Mouse (Mus musculus) lung, postnatal 0 days (tissue): ENCODE data around the gene Fam32a. TPM values are rescaled to one million over a fixed set of nuclear protein-coding genes. Genes with fewer than 3 reads are reported as not detected.

Experiments used
- ATAC-seq: fragments of 200-750 bp; cut with Nextera tagmentation; 2 replicates; pipeline ENCODE4 v1.8.0; 2017; ENCODE audit warnings: moderate library complexity
- DNase-seq: peaks from one replicate; pipeline ENCODE4 v3.0.0-alpha.2; 2016; ENCODE audit warnings: low spot score
- H3K27ac ChIP-seq: fragments of 300-500 bp; sonication (generic); 2 replicates; pipeline ENCODE4 v1.5.1; 2014; ENCODE audit warnings: antibody characterized with exemption, mild to moderate bottlenecking, low read length, mixed read lengths
- H3K27me3 ChIP-seq: fragments of 300-500 bp; sonication (generic); replicated peaks from 2 replicates; pipeline ENCODE4 v1.6.1; 2014; ENCODE audit warnings: low read length, mixed read lengths; ENCODE audit not compliant: insufficient read depth
- H3K36me3 ChIP-seq: fragments of 300-500 bp; sonication (generic); 2 replicates; pipeline ENCODE4 v1.6.1; 2014; ENCODE audit warnings: low read length, mixed read lengths; ENCODE audit not compliant: insufficient read depth
- H3K4me1 ChIP-seq: fragments of 300-500 bp; sonication (generic); 2 replicates; pipeline ENCODE4 v1.6.1; 2014; ENCODE audit warnings: antibody characterized with exemption, low read depth, low read length, mixed read lengths; ENCODE audit not compliant: insufficient read depth
- H3K4me2 ChIP-seq: fragments of 300-500 bp; sonication (generic); replicated peaks from 2 replicates; pipeline ENCODE4 v1.6.1; 2014; ENCODE audit warnings: low read depth, mild to moderate bottlenecking, low read length, moderate library complexity, mixed read lengths
- H3K4me3 ChIP-seq: fragments of 300-500 bp; sonication (generic); 2 replicates; pipeline ENCODE4 v1.5.1; 2014; ENCODE audit warnings: low read depth, low read length
- H3K9ac ChIP-seq: fragments of 300-500 bp; sonication (generic); replicated peaks from 2 replicates; pipeline ENCODE4 v1.6.1; 2014; ENCODE audit warnings: low read depth, mild to moderate bottlenecking
- H3K9me3 ChIP-seq: fragments of 300-500 bp; sonication (generic); 2 replicates; pipeline ENCODE4 v1.6.1; 2016; ENCODE audit warnings: low read length, mixed read lengths
- CTCF ChIP-seq: IDR thresholded peaks from 2 replicates; pipeline ENCODE4 v1.5.1; 2016; ENCODE audit warnings: antibody characterized with exemption, mild to moderate bottlenecking
- EP300 ChIP-seq: IDR thresholded peaks from 2 replicates; pipeline ENCODE4 v1.6.1; 2016; ENCODE audit warnings: antibody characterized with exemption, mild to moderate bottlenecking, control low read depth
- WGBS: fragments of 180-500 bp; shearing (Covaris S2); extraction: QIAGEN DNeasy Blood & Tissue Kit; methylation state at CpG from one replicate; pipeline ENCODE4 v1.1.7; 2014; 5-methylcytosine and 5-hydroxymethylcytosine counted together
- polyA plus RNA-seq: library from polyadenylated mRNA; unstranded; fragments of >200 nt; fragmentation: Nextera tagmentation; extraction: Ambion mirVana; gene quantifications from 2 replicates; pipeline ENCODE4 v1.2.1, GENCODE M21; 2015

Fam32a gene
- polyA plus RNA-seq, 1 experiment from 2014 or later: 63.7 TPM

DNA sequence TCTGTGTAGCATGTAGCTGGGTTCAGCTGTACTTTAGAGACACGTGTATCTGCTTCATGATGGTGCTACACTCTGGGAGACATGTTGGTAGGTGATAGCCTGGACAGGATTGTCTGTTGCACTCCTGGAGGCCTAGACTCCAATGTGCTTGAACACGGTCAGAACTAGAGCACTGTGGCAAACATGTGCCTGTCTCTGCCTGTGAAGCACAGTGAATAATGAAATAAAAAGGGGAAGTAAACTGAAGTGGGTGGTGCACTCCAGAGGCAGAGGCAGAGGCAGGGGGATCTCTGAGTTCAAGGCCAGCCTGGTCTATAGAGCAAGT is 29.4 kb upstream of the Fam32a start:
- Histone ChIP-seq H3K4me1 (no peaks in the 10 kb centered on the region), H3K4me3 (no peak overlapping the region), H3K27ac (peak overlapping the region; percentile 73), H3K36me3 (no peaks in the 10 kb centered on the region), H3K9me3 (no peaks in the 10 kb centered on the region), H3K27me3 (no peaks in the 10 kb centered on the region), H3K9ac (no peak overlapping the region), H3K4me2 (no peak overlapping the region)
- no peak for TF ChIP-seq CTCF
- no peak for DNase-seq
- WGBS: 38% methylated on average over 2 of the region's 2 CpGs
- ATAC-seq: no peak

DNA sequence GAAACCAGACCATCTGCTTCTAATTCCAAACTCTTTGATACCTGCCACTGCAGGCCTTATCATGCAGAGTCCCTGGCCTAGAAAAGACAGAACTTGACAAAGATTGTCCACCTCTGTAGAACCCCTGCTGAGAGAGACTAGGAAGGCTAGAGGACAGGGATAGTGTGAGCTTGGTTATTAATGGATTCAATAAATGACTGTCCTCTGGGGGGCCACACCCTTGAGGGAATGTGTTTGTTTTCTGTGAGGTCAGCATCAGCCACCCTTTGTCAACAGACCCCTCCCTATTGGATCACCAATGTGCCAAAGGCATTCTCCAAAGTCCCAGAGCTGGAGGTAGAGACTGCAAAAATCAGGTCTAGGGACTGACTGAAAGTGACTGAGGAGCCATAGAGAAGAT is 27.5 kb upstream of the Fam32a start:
- no peak for DNase-seq
- ATAC-seq: no peak
- TF ChIP-seq CTCF (no peak), EP300 (no peak)

DNA sequence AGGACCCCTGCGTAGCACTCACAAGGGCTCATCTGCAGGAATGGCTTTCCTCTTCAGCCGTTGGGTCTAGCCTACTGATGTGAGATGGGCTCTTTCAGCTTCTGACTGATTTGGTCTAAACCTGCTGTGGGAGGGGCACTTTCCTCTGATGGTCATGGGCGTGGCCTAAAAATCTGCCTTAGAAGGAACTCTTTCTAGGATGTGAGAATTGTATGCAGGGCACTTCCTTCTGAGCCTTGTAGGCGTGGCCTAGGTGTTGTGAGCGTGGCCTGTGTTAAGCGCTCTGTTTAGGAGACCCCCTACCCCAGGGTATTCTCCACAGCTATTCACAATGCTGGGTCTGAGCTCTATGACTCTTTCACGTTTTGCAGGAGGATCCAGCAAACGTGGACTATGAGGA is 21.5 kb upstream of the Fam32a start:
- 51% methylated on average over 8 of the region's 8 CpGs for WGBS
- H3K4me3 ChIP-seq: no peak overlapping the region
- no peak for TF ChIP-seq EP300
- TF ChIP-seq CTCF: no peak
- no peaks in the 10 kb centered on the region for H3K36me3 ChIP-seq
- DNase-seq (no peak), ATAC-seq (no peak)
- H3K27me3 ChIP-seq: no peaks in the 10 kb centered on the region
- no peak overlapping the region for H3K4me2 ChIP-seq
- peaks cover 5% of the 10 kb centered on the region; the same call in 1 of the 2 replicates for H3K9me3 ChIP-seq
- H3K9ac ChIP-seq: no peak overlapping the region
- no peak overlapping the region for H3K27ac ChIP-seq
- H3K4me1 ChIP-seq: no peaks in the 10 kb centered on the region

More for the DNA sequence above, 27.5 kb upstream of the Fam32a start:
- H3K27ac ChIP-seq: no peak overlapping the region
- no peaks in the 10 kb centered on the region for H3K4me1 ChIP-seq
- no peaks in the 10 kb centered on the region for H3K36me3 ChIP-seq
- no peak overlapping the region for H3K4me3 ChIP-seq
- no peak overlapping the region for H3K9ac ChIP-seq
- H3K9me3 ChIP-seq: no peaks in the 10 kb centered on the region
- H3K27me3 ChIP-seq: no peaks in the 10 kb centered on the region
- no peak overlapping the region for H3K4me2 ChIP-seq

DNA sequence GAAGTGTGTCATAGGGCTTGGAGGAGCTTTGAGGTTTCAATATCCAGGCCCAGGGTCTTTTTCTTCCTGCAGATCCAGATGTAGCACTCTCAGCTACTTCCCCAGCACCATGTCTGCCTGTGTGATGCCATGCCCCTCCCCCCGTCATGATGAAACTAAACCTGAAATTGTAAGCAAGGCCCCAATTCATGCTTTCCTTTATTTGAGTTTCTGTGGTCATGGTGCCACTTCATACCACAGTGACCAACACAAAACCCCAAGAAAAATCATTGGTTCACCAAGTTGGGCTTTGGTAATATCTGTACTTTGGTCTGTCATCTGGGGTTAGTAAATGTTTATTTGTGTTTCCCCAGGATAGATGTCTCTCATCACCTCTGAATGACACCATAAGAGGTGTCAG is 10.9 kb upstream of the Fam32a start:
- Histone ChIP-seq H3K36me3 (no peaks in the 10 kb centered on the region), H3K4me2 (no peak overlapping the region), H3K27me3 (no peaks in the 10 kb centered on the region), H3K9ac (no peak overlapping the region), H3K27ac (no peak overlapping the region), H3K4me3 (no peak overlapping the region), H3K9me3 (no peaks in the 10 kb centered on the region), H3K4me1 (no peaks in the 10 kb centered on the region)
- no peak for TF ChIP-seq EP300
- TF ChIP-seq CTCF: no peak
- 77% methylated on average over 1 of the region's 1 CpGs for WGBS
- no peak for ATAC-seq
- no peak for DNase-seq

DNA sequence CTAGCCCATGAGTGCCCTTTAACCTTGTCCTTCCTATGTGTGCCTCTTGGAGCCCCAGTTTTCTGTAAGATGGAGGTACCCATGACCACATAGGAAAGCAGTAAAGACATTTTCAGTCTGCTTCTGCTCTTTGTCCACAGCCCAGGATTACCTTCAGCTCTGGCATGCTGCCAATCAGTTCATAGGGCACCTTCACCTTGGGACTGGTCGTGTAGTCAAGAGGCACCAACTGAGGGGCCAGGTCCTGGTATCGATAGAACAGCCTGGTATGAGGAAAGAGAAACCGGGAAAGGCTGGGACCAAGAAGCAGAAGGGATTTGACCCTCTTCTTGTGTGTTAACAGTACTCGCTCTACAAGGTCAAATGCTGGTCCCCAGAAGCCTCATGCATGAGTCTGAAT is 9.3 kb upstream of the Fam32a start:
- Histone ChIP-seq H3K4me2 (no peak overlapping the region), H3K27ac (no peak overlapping the region), H3K36me3 (no peaks in the 10 kb centered on the region), H3K27me3 (no peaks in the 10 kb centered on the region), H3K9ac (no peak overlapping the region), H3K4me3 (no peak overlapping the region), H3K9me3 (no peaks in the 10 kb centered on the region), H3K4me1 (no peaks in the 10 kb centered on the region)
- DNase-seq (no peak), ATAC-seq (no peak)
- TF ChIP-seq CTCF (no peak), EP300 (no peak)
- 70% methylated on average over 4 of the region's 4 CpGs for WGBS

DNA sequence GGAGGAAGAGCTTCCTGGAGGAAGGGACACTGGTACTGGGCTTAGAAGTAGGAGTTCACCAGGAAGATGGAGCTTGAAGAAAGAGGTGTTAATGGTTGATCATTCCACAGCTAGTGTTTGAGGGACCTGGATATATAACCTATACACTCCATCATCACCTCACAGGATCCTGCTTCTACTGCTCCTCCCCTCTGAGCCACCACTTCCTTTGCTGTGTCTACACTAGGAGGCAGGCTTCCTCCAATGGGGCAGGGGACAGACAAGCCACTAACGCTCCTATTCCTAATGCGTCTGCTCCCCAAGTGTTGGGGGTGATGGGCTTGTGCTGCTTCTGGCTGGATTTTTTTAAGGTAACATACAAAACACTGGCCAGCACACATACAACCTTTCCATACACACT is 8.8 kb upstream of the Fam32a start:
- 57% methylated on average over 2 of the region's 2 CpGs for WGBS
- no peaks in the 10 kb centered on the region for H3K4me1 ChIP-seq
- ATAC-seq (no peak), DNase-seq (no peak)
- no peak overlapping the region for H3K9ac ChIP-seq
- no peak overlapping the region for H3K4me3 ChIP-seq
- no peaks in the 10 kb centered on the region for H3K9me3 ChIP-seq
- H3K4me2 ChIP-seq: no peak overlapping the region
- no peaks in the 10 kb centered on the region for H3K36me3 ChIP-seq
- no peaks in the 10 kb centered on the region for H3K27me3 ChIP-seq
- H3K27ac ChIP-seq: no peak overlapping the region
- TF ChIP-seq CTCF (peak; percentile 20), EP300 (no peak)

DNA sequence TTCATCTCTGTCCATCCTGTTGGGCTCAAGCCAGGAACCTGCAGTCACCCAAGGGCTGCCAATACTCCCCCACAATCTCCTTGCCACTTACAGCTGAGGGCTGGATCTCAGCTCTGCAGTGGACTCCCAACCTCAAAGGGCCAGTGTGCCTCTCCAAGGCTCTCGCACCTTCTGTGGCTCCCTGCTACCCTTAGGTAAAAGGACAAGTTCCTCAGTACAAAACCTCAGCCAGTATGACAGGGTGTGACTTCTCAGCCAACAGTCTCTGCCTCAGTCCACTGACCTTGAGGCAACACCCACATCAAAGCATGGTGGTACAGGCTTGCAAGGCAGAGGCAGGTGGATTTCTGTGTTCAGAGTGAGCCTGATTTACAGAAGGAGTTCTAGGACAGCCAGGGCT is 7.7 kb upstream of the Fam32a start:
- H3K4me1 ChIP-seq: no peaks in the 10 kb centered on the region
- no peak for TF ChIP-seq EP300
- no peak for TF ChIP-seq CTCF
- H3K27ac ChIP-seq: no peak overlapping the region
- no peak overlapping the region for H3K4me2 ChIP-seq
- H3K27me3 ChIP-seq: no peaks in the 10 kb centered on the region
- no peak overlapping the region for H3K9ac ChIP-seq
- no peaks in the 10 kb centered on the region for H3K36me3 ChIP-seq
- ATAC-seq (no peak), DNase-seq (no peak)
- no peaks in the 10 kb centered on the region for H3K9me3 ChIP-seq
- H3K4me3 ChIP-seq: no peak overlapping the region
- 81% methylated on average over 1 of the region's 1 CpGs for WGBS
